Mouse (Mus musculus) megakaryocyte, embryonic 14.5 days (primary cell): ENCODE measurements around the gene Atg101.

Source experiments
- FLI1 ChIP-seq: IDR thresholded peaks from 2 replicates; pipeline ENCODE4 v1.6.1; 2012; ENCODE audit warnings: low read length, inconsistent platforms, mixed read lengths
- GATA1 ChIP-seq: IDR thresholded peaks from 3 replicates; pipeline ENCODE4 v1.6.1; 2012; ENCODE audit warnings: mixed read lengths, low read length, inconsistent platforms, borderline replicate concordance

DNA sequence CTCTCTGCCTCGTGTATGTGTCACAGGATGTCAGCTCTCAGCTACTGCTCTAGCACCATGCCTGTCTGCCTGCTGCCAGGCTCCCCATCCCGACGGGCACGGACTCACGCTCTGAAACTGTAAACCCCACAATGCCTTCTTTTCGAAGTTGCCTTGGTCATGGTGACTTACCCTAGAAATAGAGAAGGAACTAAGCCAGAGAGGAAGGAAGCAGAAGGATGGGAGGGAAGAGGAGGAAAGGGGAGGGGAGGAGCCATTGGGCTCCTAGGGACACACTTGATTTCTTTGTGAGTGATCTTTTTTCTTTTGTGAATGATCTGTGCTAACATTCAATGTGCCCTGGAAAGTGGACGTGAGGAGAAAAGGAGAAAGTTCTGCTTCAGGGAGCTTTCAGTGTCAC, 13.9 kb downstream of the Atg101 start:
- TF ChIP-seq GATA1 (no peak), FLI1 (no peak)
